Mouse (Mus musculus) limb, embryonic 13.5 days (tissue): ENCODE measurements around the gene Ajm1. TPM values are rescaled to one million over a fixed set of nuclear protein-coding genes. Genes with fewer than 3 reads are reported as not detected.

Experiments
- ATAC-seq: fragments of 200-750 bp; cut with Nextera tagmentation; 2 replicates; pipeline ENCODE4 v1.8.0; 2017; ENCODE audit warnings: low read depth, moderate number of reproducible peaks, moderate TSS enrichment; ENCODE audit not compliant: low FRiP score
- H3K27ac ChIP-seq: fragments of 300-500 bp; sonication (generic); 2 replicates; pipeline ENCODE4 v1.5.1; 2015; ENCODE audit warnings: inconsistent platforms, mild to moderate bottlenecking, moderate library complexity
- H3K27me3 ChIP-seq: fragments of 300-500 bp; sonication (generic); 2 replicates; pipeline ENCODE4 v1.6.1; 2015; ENCODE audit warnings: mild to moderate bottlenecking, inconsistent platforms
- H3K36me3 ChIP-seq: fragments of 300-500 bp; sonication (generic); 2 replicates; pipeline ENCODE4 v1.6.1; 2015; ENCODE audit warnings: inconsistent platforms, mild to moderate bottlenecking, moderate library complexity
- H3K4me1 ChIP-seq: fragments of 300-500 bp; sonication (generic); 2 replicates; pipeline ENCODE4 v1.6.1; 2015; ENCODE audit warnings: inconsistent platforms
- H3K4me2 ChIP-seq: fragments of 300-500 bp; sonication (generic); replicated peaks from 2 replicates; pipeline ENCODE4 v1.6.1; 2015; ENCODE audit warnings: inconsistent platforms, mild to moderate bottlenecking, moderate library complexity
- H3K4me3 ChIP-seq: fragments of 300-500 bp; sonication (generic); 2 replicates; pipeline ENCODE4 v1.5.1; 2015; ENCODE audit warnings: moderate library complexity, mild to moderate bottlenecking, inconsistent platforms
- H3K9ac ChIP-seq: fragments of 300-500 bp; sonication (generic); 2 replicates; pipeline ENCODE4 v1.6.1; 2015; ENCODE audit warnings: mild to moderate bottlenecking, inconsistent platforms
- H3K9me3 ChIP-seq: fragments of 300-500 bp; sonication (generic); 2 replicates; pipeline ENCODE4 v1.6.1; 2016; ENCODE audit warnings: inconsistent platforms
- WGBS: fragments of 180-500 bp; shearing (Covaris S2); methylation state at CpG from one replicate; pipeline ENCODE4 v1.1.7; 2015; 5-methylcytosine and 5-hydroxymethylcytosine counted together
- polyA plus RNA-seq: library from polyadenylated mRNA; unstranded; fragments of >200 nt; fragmentation: Nextera tagmentation; extraction: Ambion mirVana; gene quantifications from 2 replicates; pipeline ENCODE4 v1.2.1, GENCODE M21; 2015

Gene Ajm1
- polyA plus RNA-seq, 1 experiment from 2014 or later, result 0.85 TPM

- no peaks in the 10 kb centered on the region for H3K9me3 ChIP-seq
- H3K27me3 ChIP-seq, result no peaks in the 10 kb centered on the region
- H3K4me1 ChIP-seq, result no peaks in the 10 kb centered on the region
- no peak overlapping the region for H3K4me3 ChIP-seq
- H3K4me2 ChIP-seq, result no peak overlapping the region
- ATAC-seq, result no peak
- no peak overlapping the region for H3K27ac ChIP-seq
- H3K9ac ChIP-seq, result no peak overlapping the region
- H3K36me3 ChIP-seq, result peaks cover 64% of the 10 kb centered on the region
- 95% methylated on average over 8 of the region's 8 CpGs for WGBS
Measured at GRCm38 (mm10) chr2:25536531-25536930, 45.0 kb downstream of the Ajm1 start.

- H3K4me1 ChIP-seq, result no peaks in the 10 kb centered on the region
- 89% methylated on average over 2 of the region's 2 CpGs for WGBS
- H3K9ac ChIP-seq, result no peak overlapping the region
- no peaks in the 10 kb centered on the region for H3K9me3 ChIP-seq
- H3K27ac ChIP-seq, result no peak overlapping the region
- H3K36me3 ChIP-seq, result peaks cover 81% of the 10 kb centered on the region
- ATAC-seq, result no peak
- no peak overlapping the region for H3K4me3 ChIP-seq
- no peaks in the 10 kb centered on the region for H3K27me3 ChIP-seq
- H3K4me2 ChIP-seq, result no peak overlapping the region
Measured at GRCm38 (mm10) chr2:25534866-25535182, 46.7 kb downstream of the Ajm1 start.

- no peak for ATAC-seq
- peaks cover 86% of the 10 kb centered on the region for H3K36me3 ChIP-seq
- H3K9ac ChIP-seq, result no peak overlapping the region
- no peak overlapping the region for H3K4me3 ChIP-seq
- H3K4me2 ChIP-seq, result no peak overlapping the region
- 90% methylated on average over 3 of the region's 3 CpGs for WGBS
- no peaks in the 10 kb centered on the region for H3K4me1 ChIP-seq
- H3K9me3 ChIP-seq, result no peaks in the 10 kb centered on the region
- H3K27me3 ChIP-seq, result no peaks in the 10 kb centered on the region
- no peak overlapping the region for H3K27ac ChIP-seq
Measured at GRCm38 (mm10) chr2:25534178-25534865, 47.2 kb downstream of the Ajm1 start.

- H3K36me3 ChIP-seq, result peaks cover 90% of the 10 kb centered on the region
Measured at GRCm38 (mm10) chr2:25533707-25534106, 47.9 kb downstream of the Ajm1 start.

GRCm38 (mm10) chr2:25526510-25527302, 54.9 kb downstream of the Ajm1 start:
- Histone ChIP-seq H3K4me3 (no peak overlapping the region), H3K36me3 (peaks cover 96% of the 10 kb centered on the region), H3K4me1 (no peaks in the 10 kb centered on the region), H3K4me2 (no peak overlapping the region), H3K27me3 (no peaks in the 10 kb centered on the region), H3K27ac (no peak overlapping the region), H3K9me3 (no peaks in the 10 kb centered on the region), H3K9ac (no peak overlapping the region)
- no peak for ATAC-seq
- WGBS, result 88% methylated on average over 9 of the region's 9 CpGs

More at GRCm38 (mm10) chr2:25533707-25534106, 47.9 kb downstream of the Ajm1 start:
- H3K27me3 ChIP-seq, result no peaks in the 10 kb centered on the region
- no peak overlapping the region for H3K9ac ChIP-seq
- H3K4me1 ChIP-seq, result no peaks in the 10 kb centered on the region
- 91% methylated on average over 2 of the region's 2 CpGs for WGBS
- H3K4me2 ChIP-seq, result no peak overlapping the region
- no peak overlapping the region for H3K4me3 ChIP-seq
- H3K27ac ChIP-seq, result no peak overlapping the region
- ATAC-seq, result no peak
- no peaks in the 10 kb centered on the region for H3K9me3 ChIP-seq

Other genes starting within 250 kb of the Ajm1 start
- 54.5 and 60.2 TPM in 2 replicates for gene Man1b1, start 249.4 kb downstream of the Ajm1 start, polyA plus RNA-seq
- 21.3 and 24.7 TPM in 2 replicates for gene Dpp7, start 225.4 kb downstream of the Ajm1 start, polyA plus RNA-seq
- gene Uap1l1, start 216.1 kb downstream of the Ajm1 start, polyA plus RNA-seq, result 11.3 and 13.2 TPM in 2 replicates
- 43.4 and 45.5 TPM in 2 replicates for gene Sapcd2, start 209.4 kb downstream of the Ajm1 start, polyA plus RNA-seq
- gene Entpd2, start 185.9 kb downstream of the Ajm1 start, polyA plus RNA-seq, result 0.55 and 0.73 TPM in 2 replicates
- gene Npdc1, start 182.4 kb downstream of the Ajm1 start, polyA plus RNA-seq, result 29.1 and 32.6 TPM in 2 replicates
- 0.06 TPM in 1 of 2 replicates, not detected in the other for gene Fut7, start 158.5 kb downstream of the Ajm1 start, polyA plus RNA-seq
- 3.3 and 3.8 TPM in 2 replicates for gene Abca2, start 153.1 kb downstream of the Ajm1 start, polyA plus RNA-seq
- 2.2 and 2.5 TPM in 2 replicates for gene Clic3, start 124.9 kb downstream of the Ajm1 start, polyA plus RNA-seq
- 35.0 and 37.6 TPM in 2 replicates for gene Paxx, start 120.7 kb downstream of the Ajm1 start, polyA plus RNA-seq
- 0.80 and 2.5 TPM in 2 replicates for gene Ptgds, start 111.7 kb downstream of the Ajm1 start, polyA plus RNA-seq
- gene Lcn12, start 87.8 kb downstream of the Ajm1 start, polyA plus RNA-seq, result not detected in 2 replicates
- 69.5 and 79.7 TPM in 2 replicates for gene Fbxw5, start 81.0 kb downstream of the Ajm1 start, polyA plus RNA-seq
- gene C8g, start 80.0 kb downstream of the Ajm1 start, polyA plus RNA-seq, result 5.5 and 7.2 TPM in 2 replicates
- gene Traf2, start 34.8 kb downstream of the Ajm1 start, polyA plus RNA-seq, result 37.3 and 40.6 TPM in 2 replicates
- gene Edf1, start 23.9 kb downstream of the Ajm1 start, polyA plus RNA-seq, result 330 TPM in 2 replicates
- gene Mamdc4, start 6.9 kb downstream of the Ajm1 start, polyA plus RNA-seq, result 4.9 and 5.8 TPM in 2 replicates
- 163 and 177 TPM in 2 replicates for gene Phpt1, start 6.5 kb downstream of the Ajm1 start, polyA plus RNA-seq
- gene Rabl6, start 26.8 kb upstream of the Ajm1 start, polyA plus RNA-seq, result 76.9 and 83.8 TPM in 2 replicates
- 0.18 and 0.36 TPM in 2 replicates for gene Ccdc183, start 35.9 kb upstream of the Ajm1 start, polyA plus RNA-seq
- 27.2 and 28.7 TPM in 2 replicates for gene Tmem141, start 40.2 kb upstream of the Ajm1 start, polyA plus RNA-seq
- gene Fcna, start 46.3 kb upstream of the Ajm1 start, polyA plus RNA-seq, result 0.98 and 1.8 TPM in 2 replicates
- 0.24 TPM in 1 of 2 replicates, not detected in the other for gene Lcn8, start 71.4 kb upstream of the Ajm1 start, polyA plus RNA-seq
- gene Lcn5, start 76.2 kb upstream of the Ajm1 start, polyA plus RNA-seq, result not detected in 2 replicates
- gene Lcn6, start 95.0 kb upstream of the Ajm1 start, polyA plus RNA-seq, result not detected in 2 replicates
- gene Lcn10, start 101.0 kb upstream of the Ajm1 start, polyA plus RNA-seq, result not detected in 2 replicates
- not detected in 2 replicates for gene Obp2a, start 118.3 kb upstream of the Ajm1 start, polyA plus RNA-seq
- gene Bmyc, start 125.0 kb upstream of the Ajm1 start, polyA plus RNA-seq, result 98.8 and 99.8 TPM in 2 replicates
- not detected in 2 replicates for gene Obp2b, start 155.3 kb upstream of the Ajm1 start, polyA plus RNA-seq
- gene Lcn3, start 183.8 kb upstream of the Ajm1 start, polyA plus RNA-seq, result not detected in 2 replicates
- not detected in 2 replicates for gene Lcn11, start 195.3 kb upstream of the Ajm1 start, polyA plus RNA-seq
- gene Gm13539, start 200.5 kb upstream of the Ajm1 start, polyA plus RNA-seq, result not detected in 2 replicates
- not detected in 2 replicates for gene Glt6d1, start 234.1 kb upstream of the Ajm1 start, polyA plus RNA-seq
- not detected in 2 replicates for gene Lcn9, start 241.4 kb upstream of the Ajm1 start, polyA plus RNA-seq